Mouse (Mus musculus): ENCODE measurements at regions not wholly inside any gene's neighbourhood (a gene's known extent, or its start where the extent isn't known, plus 50 kb on each side); places are given as distances from the start of the nearest gene placed in this dataset.

GRCm38 (mm10) chr1:193578661-193579175 is 208.6 kb upstream of the Camk1g start:
- TF ChIP-seq CTCF (IDR thresholded peaks at IDR 0.05; ENCODE audit: borderline replicate concordance, insufficient read depth, low read depth, low read length) (no peak), POLR2A (IDR thresholded peaks at IDR 0.05; ENCODE audit: borderline replicate concordance, insufficient read depth, low read length) (no peak)
